Mouse (Mus musculus) hindlimb bud, embryonic 11.5 days (tissue): ENCODE results near the gene Slc27a4.

ENCODE experiments used
- DNase-seq: peaks from one replicate; pipeline ENCODE4 v3.0.0-alpha.2; 2012; ENCODE audit warnings: low read depth, low spot score; ENCODE audit errors: extremely low spot score

Gene Slc27a4

DNA sequence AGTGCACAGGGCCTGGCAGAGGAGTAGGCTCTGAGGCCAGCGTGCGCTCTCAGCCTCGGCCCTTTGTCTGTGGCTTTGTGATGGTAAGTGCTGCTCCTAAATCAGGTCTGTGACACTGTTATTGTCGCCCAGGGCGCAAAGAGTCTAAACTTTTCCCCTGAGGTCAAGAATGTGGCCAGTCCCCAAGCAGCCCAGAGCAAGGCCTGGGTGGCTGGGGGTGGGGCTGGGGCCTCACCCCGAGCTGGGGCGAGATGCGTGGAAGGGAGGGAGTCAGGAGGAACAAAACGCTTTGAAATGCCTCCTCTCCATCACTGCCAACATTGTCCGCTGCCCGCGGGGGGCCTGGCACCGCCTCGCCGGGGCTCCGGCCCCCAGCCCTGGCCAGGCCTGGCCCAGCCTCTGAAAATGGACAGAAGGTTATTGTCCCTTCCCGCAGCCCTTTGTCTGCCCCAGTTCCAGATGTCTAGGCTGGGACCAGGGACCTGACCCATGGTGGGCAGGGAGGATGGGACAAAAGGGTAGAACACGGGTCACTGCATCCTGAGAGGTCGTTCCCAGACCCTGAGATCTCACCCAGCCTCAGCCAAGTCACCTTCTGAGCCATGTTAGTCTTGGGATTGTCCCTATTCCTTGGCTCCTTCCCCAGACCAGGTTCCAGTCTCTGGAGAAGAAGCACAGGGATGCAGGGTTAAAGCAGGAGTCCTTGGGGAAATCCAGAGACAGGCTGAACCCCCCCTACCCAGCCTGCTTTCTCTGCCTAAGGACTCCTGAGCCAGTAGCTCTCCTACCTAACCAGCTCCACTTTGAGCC lies 54.2 kb downstream of the Slc27a4 start:
- DNase-seq = no peak

GRCm38 (mm10) chr2:29857341-29857740 lies 54.9 kb downstream of the Slc27a4 start:
- no peak for DNase-seq

GRCm38 (mm10) chr2:29857967-29858366 lies 55.5 kb downstream of the Slc27a4 start:
- no peak for DNase-seq

GRCm38 (mm10) chr2:29858748-29859473 lies 56.5 kb downstream of the Slc27a4 start:
- DNase-seq = no peak

DNA sequence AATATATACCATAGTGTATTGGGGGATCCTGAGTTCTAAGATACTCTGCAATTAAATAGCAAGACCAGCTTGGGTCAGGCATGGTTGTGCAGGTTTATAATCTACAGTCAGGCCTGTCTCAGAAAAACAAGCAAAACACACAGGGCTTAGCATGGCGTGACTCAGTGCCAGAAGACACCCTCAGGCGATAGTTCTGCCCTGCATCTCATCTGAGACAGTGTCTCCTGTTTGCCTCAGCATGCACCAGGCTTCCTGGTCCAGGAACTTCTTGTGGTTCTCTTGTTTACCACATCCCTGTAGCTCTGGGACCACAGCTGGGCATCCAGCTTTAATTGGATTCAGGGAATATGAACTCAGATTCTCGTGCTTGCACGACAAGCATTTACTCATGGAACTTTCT lies 62.7 kb downstream of the Slc27a4 start:
- DNase-seq = no peak
